Mouse (Mus musculus) embryonic fibroblast, embryonic 13.5 days (primary cell): ENCODE measurements at regions not wholly inside any gene's neighbourhood (a gene's known extent, or its start where the extent isn't known, plus 50 kb on each side); places are given as distances from the start of the nearest gene placed in this dataset.

Source experiments
- CTCF ChIP-seq: IDR thresholded peaks from 2 replicates; pipeline ENCODE4 v1.5.1; 2011; ENCODE audit warnings: mild to moderate bottlenecking, control low read depth, low read length, moderate library complexity, borderline replicate concordance; ENCODE audit not compliant: insufficient read depth
- POLR2A ChIP-seq: IDR thresholded peaks from 2 replicates; pipeline ENCODE4 v1.6.1; 2011; ENCODE audit warnings: low read depth, mild to moderate bottlenecking, control low read depth, low read length, moderate library complexity

GRCm38 (mm10) chr8:11065303-11065702 is 57.0 kb upstream of the Irs2 start:
- TF ChIP-seq CTCF, result no peak
- TF ChIP-seq POLR2A, result no peak
